Mouse (Mus musculus) megakaryocyte, embryonic 14.5 days (primary cell): ENCODE results near the gene Lysmd4.

ENCODE experiments used
- FLI1 ChIP-seq: IDR thresholded peaks from 2 replicates; pipeline ENCODE4 v1.6.1; 2012; ENCODE audit warnings: low read length, inconsistent platforms, mixed read lengths
- GATA1 ChIP-seq: IDR thresholded peaks from 3 replicates; pipeline ENCODE4 v1.6.1; 2012; ENCODE audit warnings: mixed read lengths, low read length, inconsistent platforms, borderline replicate concordance

GRCm38 (mm10) chr7:67259828-67260563, 37.7 kb downstream of the Lysmd4 start:
- no peak for TF ChIP-seq GATA1
- TF ChIP-seq FLI1: no peak
